Mouse (Mus musculus) forebrain, embryonic 13.5 days (tissue): ENCODE results near the gene Ppip5k2. TPM values are rescaled to one million over a fixed set of nuclear protein-coding genes. Genes with fewer than 3 reads are reported as not detected.

Source experiments
- polyA plus RNA-seq: library from polyadenylated mRNA; unstranded; fragments of >200 nt; fragmentation: Nextera tagmentation; extraction: Ambion mirVana; gene quantifications from 2 replicates; pipeline ENCODE4 v1.2.1, GENCODE M21; 2015

Gene Ppip5k2
- polyA plus RNA-seq, 1 experiment from 2014 or later, result 44.8 TPM

Other genes with a start within 250 kb of the Ppip5k2 start
- 47.4 and 51.2 TPM in 2 replicates for gene D1Ertd622e, start 108.3 kb downstream of the Ppip5k2 start, polyA plus RNA-seq
- gene Gin1, start 239 bp downstream of the Ppip5k2 start, polyA plus RNA-seq, result 22.1 and 23.2 TPM in 2 replicates